Comparison of ENCODE assay signal across 24 mouse cellular contexts in the genomic region with DNA sequence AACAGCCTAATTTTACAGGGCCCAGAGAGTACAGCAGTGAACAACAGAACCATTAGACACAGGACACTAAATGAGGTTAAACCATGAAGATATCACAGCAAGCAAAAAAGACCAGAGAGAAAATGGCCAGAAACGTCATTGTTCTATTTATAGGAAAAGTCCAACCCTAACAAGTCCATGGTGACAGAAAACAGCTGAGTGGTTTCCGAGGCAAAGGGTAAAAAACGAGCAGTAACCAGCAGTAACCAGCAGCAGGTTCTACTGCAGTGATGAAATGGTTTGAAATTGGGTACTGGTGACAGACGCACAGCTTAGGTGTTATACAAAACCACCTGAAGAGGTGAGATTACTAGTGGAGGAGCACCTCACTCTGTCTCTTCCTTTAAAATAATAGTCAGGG.
DNase-seq lines count a peak whose midpoint lies in the region; ATAC-seq and TF ChIP-seq lines count a peak whose summit lies in the region.
"Had no signal": no experiment of that assay in that cellular context is flagged by ENCODE, and none has a peak within 500 bp of the region (broad histone marks: within the 10 kb centered on the region; RNA-seq: fewer than 3 reads in every experiment).

No protein-coding gene starts in this region.

- ATAC-seq in embryonic facial prominence, embryonic 13.5 days (ENCODE audit: insufficient number of reproducible peaks, insufficient read depth, low FRiP score, low TSS enrichment, low read depth): no peak
- ATAC-seq in heart, embryonic 11.5 days (replicated peaks; ENCODE audit: insufficient number of reproducible peaks, low FRiP score, low TSS enrichment): no peak
- ATAC-seq in liver, postnatal 0 days: peak; percentile 40
- no peak for ATAC-seq in liver, embryonic 12.5 days
- ATAC-seq in stomach, embryonic 14.5 days (ENCODE audit: insufficient number of reproducible peaks, insufficient read depth, low FRiP score, low read depth): no peak
- ATAC-seq: activated CD4-positive, CD25-positive, alpha-beta regulatory T cell, adult 4 months; forebrain, embryonic 14.5 days; intestine, embryonic 16.5 days; Patski had no signal

- H3K27me3 ChIP-seq in embryonic facial prominence, embryonic 13.5 days: no peaks in the 10 kb centered on the region
- no peaks in the 10 kb centered on the region for H3K27me3 ChIP-seq in embryonic facial prominence, embryonic 10.5 days (replicated peaks; ENCODE audit: low read depth, poor library complexity, severe bottlenecking)
- H3K27me3 ChIP-seq in heart, embryonic 11.5 days (ENCODE audit: control insufficient read depth, insufficient read depth, low read length): no peaks in the 10 kb centered on the region
- H3K27me3 ChIP-seq in liver, postnatal 0 days (ENCODE audit: insufficient read depth, low read length): no peaks in the 10 kb centered on the region
- no peaks in the 10 kb centered on the region for H3K27me3 ChIP-seq in liver, embryonic 12.5 days (replicated peaks)
- no peaks in the 10 kb centered on the region for H3K27me3 ChIP-seq in stomach, embryonic 14.5 days (ENCODE audit: control insufficient read depth, insufficient read depth, low read length)
- H3K27me3 ChIP-seq: embryonic facial prominence, embryonic 15.5 days; heart, embryonic 12.5 days; hindbrain, embryonic 15.5 days; Patski had no signal

- H3K27ac ChIP-seq in embryonic facial prominence, embryonic 13.5 days: 0 out of 2 replicates have a peak overlapping the region, but pooled peaks have one; percentile 2
- H3K27ac ChIP-seq in embryonic facial prominence, embryonic 10.5 days (replicated peaks): no peak overlapping the region
- H3K27ac ChIP-seq in heart, embryonic 11.5 days (ENCODE audit: low read depth, low read length): peak overlapping the region; percentile 35; the same call in 1 of the 2 replicates
- H3K27ac ChIP-seq in liver, postnatal 0 days (ENCODE audit: low read depth): no peak overlapping the region
- H3K27ac ChIP-seq in liver, embryonic 12.5 days: no peak overlapping the region
- H3K27ac ChIP-seq in stomach, embryonic 14.5 days (ENCODE audit: low read length): 0 out of 2 replicates have a peak overlapping the region, but pooled peaks have one; percentile 5
- H3K27ac ChIP-seq: embryonic facial prominence, embryonic 15.5 days; forebrain, embryonic 10.5 days; hindbrain, embryonic 15.5 days had no signal

- no peaks in the 10 kb centered on the region for H3K36me3 ChIP-seq in embryonic facial prominence, embryonic 13.5 days
- no peaks in the 10 kb centered on the region for H3K36me3 ChIP-seq in embryonic facial prominence, embryonic 10.5 days (replicated peaks)
- no peaks in the 10 kb centered on the region for H3K36me3 ChIP-seq in heart, embryonic 11.5 days (ENCODE audit: control insufficient read depth, insufficient read depth, low read length)
- no peaks in the 10 kb centered on the region for H3K36me3 ChIP-seq in liver, postnatal 0 days (replicated peaks; ENCODE audit: insufficient read depth, low read length)
- H3K36me3 ChIP-seq in liver, embryonic 12.5 days: no peaks in the 10 kb centered on the region
- H3K36me3 ChIP-seq in stomach, embryonic 14.5 days (ENCODE audit: control insufficient read depth, insufficient read depth, low read length): no peaks in the 10 kb centered on the region; the same call in 1 of the 2 replicates
- H3K36me3 ChIP-seq: embryonic facial prominence, embryonic 15.5 days; forebrain, embryonic 10.5 days; heart, embryonic 12.5 days; hindbrain, embryonic 15.5 days had no signal

- no peak overlapping the region for H3K4me2 ChIP-seq in embryonic facial prominence, embryonic 13.5 days
- peak overlapping the region; percentile 5; the same call in 1 of the 2 replicates for H3K4me2 ChIP-seq in heart, embryonic 11.5 days
- H3K4me2 ChIP-seq in liver, postnatal 0 days (ENCODE audit: low read depth, low read length): no peak overlapping the region
- H3K4me2 ChIP-seq in liver, embryonic 12.5 days: no peak overlapping the region
- H3K4me2 ChIP-seq in stomach, embryonic 14.5 days (replicated peaks; ENCODE audit: low read depth, low read length): no peak overlapping the region
- H3K4me2 ChIP-seq: embryonic facial prominence, embryonic 15.5 days; heart, embryonic 12.5 days; hindbrain, embryonic 15.5 days had no signal

- no peak overlapping the region for H3K4me3 ChIP-seq in embryonic facial prominence, embryonic 13.5 days
- no peak overlapping the region for H3K4me3 ChIP-seq in embryonic facial prominence, embryonic 10.5 days
- no peak overlapping the region for H3K4me3 ChIP-seq in heart, embryonic 11.5 days (ENCODE audit: low read depth, low read length)
- H3K4me3 ChIP-seq in liver, postnatal 0 days (ENCODE audit: low read depth, low read length): no peak overlapping the region
- H3K4me3 ChIP-seq in liver, embryonic 12.5 days: no peak overlapping the region
- H3K4me3 ChIP-seq in stomach, embryonic 14.5 days (ENCODE audit: low read depth, low read length): no peak overlapping the region
- H3K4me3 ChIP-seq: embryonic facial prominence, embryonic 15.5 days; erythroblast, embryonic 14.5 days; forebrain, embryonic 10.5 days; heart, embryonic 12.5 days; hindbrain, embryonic 15.5 days had no signal

- H3K9ac ChIP-seq in embryonic facial prominence, embryonic 13.5 days: no peak overlapping the region
- H3K9ac ChIP-seq in heart, embryonic 11.5 days (ENCODE audit: low read depth, low read length): no peak overlapping the region
- no peak overlapping the region for H3K9ac ChIP-seq in liver, postnatal 0 days (replicated peaks)
- no peak overlapping the region for H3K9ac ChIP-seq in liver, embryonic 12.5 days
- H3K9ac ChIP-seq in stomach, embryonic 14.5 days (replicated peaks; ENCODE audit: low read depth, low read length): no peak overlapping the region
- H3K9ac ChIP-seq: embryonic facial prominence, embryonic 15.5 days; heart, embryonic 12.5 days; hindbrain, embryonic 15.5 days had no signal

- TF ChIP-seq CTCF in liver, postnatal 0 days (IDR thresholded peaks at IDR 0.05; ENCODE audit: low read depth): no peak

- no peak for DNase-seq in embryonic facial prominence, embryonic 10.5 days (ENCODE audit: low spot score)
- no peak for DNase-seq in heart, postnatal 14 days
- no peak for DNase-seq in liver, postnatal 0 days
- no peak for DNase-seq in embryo, embryonic 10.5 days (ENCODE audit: low spot score)
- DNase-seq: adrenal gland, adult 2 months; adrenal gland, postnatal 25 days; cerebellum, adult 18-20 months; cerebellum, postnatal 10 days; gastrocnemius, postnatal 14 days; heart, postnatal 10 days; kidney, adult 8-10 months had no signal

- no peaks in the 10 kb centered on the region for H3K9me3 ChIP-seq in embryonic facial prominence, embryonic 13.5 days
- no peaks in the 10 kb centered on the region for H3K9me3 ChIP-seq in embryonic facial prominence, embryonic 10.5 days
- no peaks in the 10 kb centered on the region for H3K9me3 ChIP-seq in heart, embryonic 11.5 days (replicated peaks; ENCODE audit: control insufficient read depth, low read length)
- no peaks in the 10 kb centered on the region for H3K9me3 ChIP-seq in liver, postnatal 0 days (ENCODE audit: low read length)
- no peaks in the 10 kb centered on the region for H3K9me3 ChIP-seq in liver, embryonic 12.5 days (replicated peaks)
- H3K9me3 ChIP-seq in stomach, embryonic 14.5 days (ENCODE audit: control insufficient read depth, low read depth, low read length): no peaks in the 10 kb centered on the region
- H3K9me3 ChIP-seq: embryonic facial prominence, embryonic 15.5 days; forebrain, embryonic 10.5 days; heart, embryonic 12.5 days; hindbrain, embryonic 15.5 days had no signal

- intact Hi-C loops in heart, postnatal 14 days (cut with DNase I): no loop called here

- H3K4me1 ChIP-seq in embryonic facial prominence, embryonic 13.5 days: peaks cover 60% of the 10 kb centered on the region
- H3K4me1 ChIP-seq in embryonic facial prominence, embryonic 10.5 days: peaks cover 53% of the 10 kb centered on the region
- H3K4me1 ChIP-seq in heart, embryonic 11.5 days (ENCODE audit: control insufficient read depth, insufficient read depth, low read length): peaks cover 54% of the 10 kb centered on the region
- H3K4me1 ChIP-seq in liver, postnatal 0 days (ENCODE audit: insufficient read depth): peaks cover 22% of the 10 kb centered on the region
- peaks cover 7% of the 10 kb centered on the region for H3K4me1 ChIP-seq in liver, embryonic 12.5 days
- H3K4me1 ChIP-seq in stomach, embryonic 14.5 days (ENCODE audit: control insufficient read depth, insufficient read depth, low read length): peaks cover 35% of the 10 kb centered on the region; the same call in 1 of the 2 replicates

- 54% methylated on average over 4 of the region's 4 CpGs for WGBS in embryonic facial prominence, embryonic 13.5 days
- 71% methylated on average over 4 of the region's 4 CpGs for WGBS in embryonic facial prominence, embryonic 10.5 days
- 32% methylated on average over 4 of the region's 4 CpGs for WGBS in heart, embryonic 11.5 days (ENCODE audit: insufficient replicate concordance)
- WGBS in liver, postnatal 0 days (ENCODE audit: insufficient replicate concordance): 53% methylated on average over 4 of the region's 4 CpGs
- WGBS in liver, embryonic 12.5 days (ENCODE audit: insufficient replicate concordance): 49% methylated on average over 4 of the region's 4 CpGs
- 43% methylated on average over 4 of the region's 4 CpGs for WGBS in stomach, embryonic 14.5 days

- TF ChIP-seq EP300 in liver, postnatal 0 days (IDR thresholded peaks at IDR 0.05; ENCODE audit: low read depth): no peak

Comparison
In these comparisons a context has a peak if more than half of its experiments do, and no peak if none do; other contexts are left out.
1. H3K27ac ChIP-seq: peak in embryonic facial prominence, embryonic 13.5 days (single experiment), heart, embryonic 11.5 days (single experiment) and stomach, embryonic 14.5 days (single experiment); none in embryonic facial prominence, embryonic 10.5 days (single experiment), liver, postnatal 0 days (single experiment) and liver, embryonic 12.5 days (single experiment).